Mouse (Mus musculus) liver, postnatal 0 days (tissue): ENCODE results near the gene Sdhb. TPM values are rescaled to one million over a fixed set of nuclear protein-coding genes. Genes with fewer than 3 reads are reported as not detected.

ENCODE experiments used
- ATAC-seq: fragments of 200-750 bp; cut with Nextera tagmentation; 2 replicates; pipeline ENCODE4 v1.8.0; 2017; ENCODE audit warnings: mild to moderate bottlenecking, moderate library complexity
- DNase-seq: peaks from one replicate; pipeline ENCODE4 v3.0.0-alpha.2; 2016
- H3K27ac ChIP-seq: fragments of 300-500 bp; sonication (generic); 2 replicates; pipeline ENCODE4 v1.5.1; 2014; ENCODE audit warnings: antibody characterized with exemption, moderate library complexity, mild to moderate bottlenecking, low read depth
- H3K27me3 ChIP-seq: fragments of 300-500 bp; sonication (generic); 2 replicates; pipeline ENCODE4 v1.6.1; 2014; ENCODE audit warnings: low read length, control low read depth, mixed read lengths; ENCODE audit not compliant: insufficient read depth
- H3K36me3 ChIP-seq: fragments of 300-500 bp; sonication (generic); replicated peaks from 2 replicates; pipeline ENCODE4 v1.6.1; 2014; ENCODE audit warnings: mild to moderate bottlenecking, control low read depth, low read length, moderate library complexity, mixed read lengths; ENCODE audit not compliant: insufficient read depth
- H3K4me1 ChIP-seq: fragments of 300-500 bp; sonication (generic); 2 replicates; pipeline ENCODE4 v1.6.1; 2014; ENCODE audit warnings: antibody characterized with exemption, mild to moderate bottlenecking, control low read depth; ENCODE audit not compliant: insufficient read depth
- H3K4me2 ChIP-seq: fragments of 300-500 bp; sonication (generic); 2 replicates; pipeline ENCODE4 v1.6.1; 2014; ENCODE audit warnings: low read depth, mild to moderate bottlenecking, low read length, moderate library complexity, mixed read lengths
- H3K4me3 ChIP-seq: fragments of 300-500 bp; sonication (generic); 2 replicates; pipeline ENCODE4 v1.5.1; 2014; ENCODE audit warnings: low read depth, low read length
- H3K9ac ChIP-seq: fragments of 300-500 bp; sonication (generic); replicated peaks from 2 replicates; pipeline ENCODE4 v1.6.1; 2014; ENCODE audit warnings: mild to moderate bottlenecking, moderate library complexity
- H3K9me3 ChIP-seq: fragments of 300-500 bp; sonication (generic); 2 replicates; pipeline ENCODE4 v1.6.1; 2016; ENCODE audit warnings: mild to moderate bottlenecking, control low read depth, low read length, mixed read lengths
- CTCF ChIP-seq: sonication (generic); IDR thresholded peaks from 2 replicates; pipeline ENCODE4 v1.5.1; 2016; ENCODE audit warnings: antibody characterized with exemption, low read depth
- EP300 ChIP-seq: IDR thresholded peaks from 2 replicates; pipeline ENCODE4 v1.6.1; 2016; ENCODE audit warnings: antibody characterized with exemption, low read depth, mild to moderate bottlenecking
- WGBS: fragments of 180-500 bp; shearing (Covaris S2); extraction: QIAGEN DNeasy Blood & Tissue Kit; methylation state at CpG from one replicate; pipeline ENCODE4 v1.1.7; 2014; ENCODE audit not compliant: insufficient replicate concordance; 5-methylcytosine and 5-hydroxymethylcytosine counted together
- polyA plus RNA-seq: library from polyadenylated mRNA; unstranded; fragments of >200 nt; fragmentation: Nextera tagmentation; extraction: Ambion mirVana; gene quantifications from 2 replicates; pipeline ENCODE4 v1.2.1, GENCODE M21; 2015

Sdhb gene
- polyA plus RNA-seq, 1 experiment from 2014 or later, result 312 TPM

- WGBS, result 41% methylated on average over 10 of the region's 10 CpGs
- Histone ChIP-seq H3K27me3 (no peaks in the 10 kb centered on the region), H3K9ac (no peak overlapping the region), H3K27ac (no peak overlapping the region), H3K4me2 (no peak overlapping the region), H3K36me3 (no peaks in the 10 kb centered on the region), H3K4me3 (no peak overlapping the region), H3K4me1 (no peaks in the 10 kb centered on the region; the same call in 1 of the 2 replicates), H3K9me3 (no peaks in the 10 kb centered on the region)
- DNase-seq (no peak), ATAC-seq (no peak)
- TF ChIP-seq CTCF (no peak), EP300 (no peak)
These were observed 30.0 kb upstream of the Sdhb start for GRCm38 (mm10) chr4:140930900-140931470.

GRCm38 (mm10) chr4:140935643-140936042 is 25.4 kb upstream of the Sdhb start:
- no peak overlapping the region for H3K27ac ChIP-seq

GRCm38 (mm10) chr4:140944356-140944755 is 16.6 kb upstream of the Sdhb start:
- peak overlapping the region; percentile 60 for H3K27ac ChIP-seq
- WGBS, result 58% methylated on average over 12 of the region's 12 CpGs
- ATAC-seq (peak; percentile 59), DNase-seq (peak; percentile 48)
- H3K4me2 ChIP-seq, result no peak overlapping the region
- no peaks in the 10 kb centered on the region for H3K36me3 ChIP-seq
- H3K4me1 ChIP-seq, result no peaks in the 10 kb centered on the region; the same call in 1 of the 2 replicates
- H3K9ac ChIP-seq, result no peak overlapping the region
- H3K9me3 ChIP-seq, result no peaks in the 10 kb centered on the region
- H3K4me3 ChIP-seq, result no peak overlapping the region
- no peaks in the 10 kb centered on the region for H3K27me3 ChIP-seq
- TF ChIP-seq EP300 (no peak), CTCF (no peak)

More at GRCm38 (mm10) chr4:140935643-140936042, 25.4 kb upstream of the Sdhb start:
- H3K4me2 ChIP-seq, result no peak overlapping the region
- no peak for ATAC-seq
- no peak overlapping the region for H3K4me3 ChIP-seq
- WGBS, result 84% methylated on average over 9 of the region's 9 CpGs
- H3K9me3 ChIP-seq, result peaks cover 4% of the 10 kb centered on the region; the same call in 1 of the 2 replicates
- H3K4me1 ChIP-seq, result no peaks in the 10 kb centered on the region
- DNase-seq, result no peak
- no peaks in the 10 kb centered on the region for H3K27me3 ChIP-seq
- H3K36me3 ChIP-seq, result no peaks in the 10 kb centered on the region
- TF ChIP-seq CTCF (no peak), EP300 (no peak)
- no peak overlapping the region for H3K9ac ChIP-seq

- H3K9me3 ChIP-seq, result no peaks in the 10 kb centered on the region
- DNase-seq, result no peak
- no peak overlapping the region for H3K4me2 ChIP-seq
- H3K27ac ChIP-seq, result peak overlapping the region; percentile 60; the same call in 1 of the 2 replicates
- WGBS, result 22% methylated on average over 5 of the region's 5 CpGs
- H3K27me3 ChIP-seq, result no peaks in the 10 kb centered on the region
- H3K4me3 ChIP-seq, result no peak overlapping the region
- no peak overlapping the region for H3K9ac ChIP-seq
- no peaks in the 10 kb centered on the region; the same call in 1 of the 2 replicates for H3K4me1 ChIP-seq
- TF ChIP-seq EP300, result no peak
- peak; percentile 64 for ATAC-seq
- H3K36me3 ChIP-seq, result no peaks in the 10 kb centered on the region
These were observed 16.0 kb upstream of the Sdhb start for GRCm38 (mm10) chr4:140944961-140945442.

GRCm38 (mm10) chr4:140945571-140945970 is 15.4 kb upstream of the Sdhb start:
- DNase-seq, result no peak
- Histone ChIP-seq H3K27me3 (no peaks in the 10 kb centered on the region), H3K4me1 (no peaks in the 10 kb centered on the region; the same call in 1 of the 2 replicates), H3K36me3 (no peaks in the 10 kb centered on the region), H3K27ac (0 out of 2 replicates have a peak overlapping the region, but pooled peaks have one; percentile 60), H3K4me2 (no peak overlapping the region), H3K4me3 (no peak overlapping the region), H3K9ac (no peak overlapping the region), H3K9me3 (no peaks in the 10 kb centered on the region)
- ATAC-seq, result no peak
- TF ChIP-seq EP300 (no peak), CTCF (no peak)
- WGBS, result 86% methylated on average over 4 of the region's 4 CpGs

- no peaks in the 10 kb centered on the region; the same call in 1 of the 2 replicates for H3K4me1 ChIP-seq
- DNase-seq (no peak), ATAC-seq (no peak)
- 44% methylated on average over 4 of the region's 4 CpGs for WGBS
- H3K36me3 ChIP-seq, result no peaks in the 10 kb centered on the region
- no peak overlapping the region for H3K27ac ChIP-seq
- no peak overlapping the region for H3K9ac ChIP-seq
- H3K9me3 ChIP-seq, result no peaks in the 10 kb centered on the region
- no peaks in the 10 kb centered on the region for H3K27me3 ChIP-seq
- H3K4me3 ChIP-seq, result no peak overlapping the region
- TF ChIP-seq EP300 (no peak), CTCF (no peak)
- H3K4me2 ChIP-seq, result no peak overlapping the region
These were observed 15.0 kb upstream of the Sdhb start for GRCm38 (mm10) chr4:140946048-140946447.
